Mouse (Mus musculus) heart, postnatal 0 days (tissue): ENCODE measurements at regions not wholly inside any gene's neighbourhood (a gene's known extent, or its start where the extent isn't known, plus 50 kb on each side); places are given as distances from the start of the nearest gene placed in this dataset.

Experiments used
- CTCF ChIP-seq: IDR thresholded peaks from 2 replicates; pipeline ENCODE4 v1.5.1; 2016; ENCODE audit warnings: antibody characterized with exemption, control low read depth, low read depth
- EP300 ChIP-seq: IDR thresholded peaks from 2 replicates; pipeline ENCODE4 v1.6.1; 2016; ENCODE audit warnings: antibody characterized with exemption, low read depth

GRCm38 (mm10) chr8:102053429-102053828, 732.0 kb downstream of the Cdh11 start:
- TF ChIP-seq CTCF (no peak), EP300 (no peak)
